29 mouse cellular contexts compared by ENCODE assay signal in the genomic region with DNA sequence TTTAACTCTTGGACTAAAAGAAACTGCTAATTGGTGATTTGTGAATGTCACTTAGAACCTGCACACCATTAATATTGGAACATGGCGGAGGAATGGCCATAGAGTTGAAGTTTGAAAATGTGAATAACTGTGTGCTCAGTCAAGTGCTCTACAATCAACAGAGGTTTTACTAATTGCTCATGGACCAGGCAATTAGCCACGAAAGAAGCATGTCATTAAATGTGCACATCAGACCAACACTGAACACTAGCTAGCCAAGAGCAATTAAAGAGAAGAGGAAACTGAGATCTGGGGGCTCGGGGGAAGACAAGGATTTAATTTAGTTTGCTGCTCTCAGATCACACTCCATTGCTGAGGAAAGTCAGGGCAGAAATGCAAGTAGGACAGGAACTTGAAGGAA.
A peak's percentile ranks its signal among the peaks of the same experiment; 100 is the strongest.
DNase-seq lines count a peak whose midpoint lies in the region; ATAC-seq lines count a peak whose summit lies in the region.
"Had no signal": no experiment of that assay in that cellular context is flagged by ENCODE, and none has a peak within 500 bp of the region (broad histone marks: within the 10 kb centered on the region; RNA-seq: fewer than 3 reads in every experiment).

No protein-coding gene starts in this region.

- H3K4me1 ChIP-seq in embryonic facial prominence, embryonic 14.5 days (ENCODE audit: control insufficient read depth, insufficient read depth, low read length), result no peaks in the 10 kb centered on the region
- H3K4me1 ChIP-seq in embryonic facial prominence, embryonic 10.5 days, result no peaks in the 10 kb centered on the region
- no peaks in the 10 kb centered on the region for H3K4me1 ChIP-seq in forebrain, embryonic 13.5 days
- no peaks in the 10 kb centered on the region for H3K4me1 ChIP-seq in forebrain, embryonic 15.5 days
- H3K4me1 ChIP-seq: embryonic facial prominence, embryonic 15.5 days; heart, embryonic 12.5 days; heart, embryonic 15.5 days; hindbrain, embryonic 10.5 days; hindbrain, embryonic 13.5 days; intestine, embryonic 15.5 days had no signal

- H3K27me3 ChIP-seq in embryonic facial prominence, embryonic 14.5 days (replicated peaks; ENCODE audit: control insufficient read depth, insufficient read depth, low read length), result no peaks in the 10 kb centered on the region
- H3K27me3 ChIP-seq in embryonic facial prominence, embryonic 10.5 days (replicated peaks; ENCODE audit: low read depth, poor library complexity, severe bottlenecking), result no peaks in the 10 kb centered on the region
- H3K27me3 ChIP-seq in forebrain, embryonic 13.5 days, result no peaks in the 10 kb centered on the region
- no peaks in the 10 kb centered on the region for H3K27me3 ChIP-seq in forebrain, embryonic 15.5 days
- H3K27me3 ChIP-seq: CH12.LX; embryonic facial prominence, embryonic 15.5 days; heart, embryonic 12.5 days; heart, embryonic 15.5 days; hindbrain, embryonic 13.5 days; intestine, embryonic 15.5 days had no signal

- no peaks in the 10 kb centered on the region for H3K9me3 ChIP-seq in embryonic facial prominence, embryonic 14.5 days (ENCODE audit: control insufficient read depth, low read length)
- H3K9me3 ChIP-seq in embryonic facial prominence, embryonic 10.5 days, result no peaks in the 10 kb centered on the region
- H3K9me3 ChIP-seq in forebrain, embryonic 13.5 days (replicated peaks), result no peaks in the 10 kb centered on the region
- no peaks in the 10 kb centered on the region for H3K9me3 ChIP-seq in forebrain, embryonic 15.5 days
- H3K9me3 ChIP-seq: embryonic facial prominence, embryonic 15.5 days; G1E; heart, embryonic 12.5 days; heart, embryonic 15.5 days; hindbrain, embryonic 10.5 days; hindbrain, embryonic 13.5 days; intestine, embryonic 15.5 days had no signal

- WGBS in embryonic facial prominence, embryonic 14.5 days, result 55% methylated on average over 3 of the region's 3 CpGs
- WGBS in embryonic facial prominence, embryonic 10.5 days, result 57% methylated on average over 3 of the region's 3 CpGs
- 40% methylated on average over 3 of the region's 3 CpGs for WGBS in forebrain, embryonic 13.5 days
- WGBS in forebrain, embryonic 15.5 days, result 15% methylated on average over 3 of the region's 3 CpGs

- no peaks in the 10 kb centered on the region for H3K36me3 ChIP-seq in embryonic facial prominence, embryonic 14.5 days (ENCODE audit: control insufficient read depth, insufficient read depth, low read length)
- H3K36me3 ChIP-seq in embryonic facial prominence, embryonic 10.5 days (replicated peaks), result no peaks in the 10 kb centered on the region
- no peaks in the 10 kb centered on the region for H3K36me3 ChIP-seq in forebrain, embryonic 13.5 days (ENCODE audit: poor library complexity, severe bottlenecking)
- no peaks in the 10 kb centered on the region for H3K36me3 ChIP-seq in forebrain, embryonic 15.5 days
- H3K36me3 ChIP-seq: embryonic facial prominence, embryonic 15.5 days; G1E; heart, embryonic 12.5 days; heart, embryonic 15.5 days; hindbrain, embryonic 10.5 days; hindbrain, embryonic 13.5 days; intestine, embryonic 15.5 days had no signal

- no peak overlapping the region for H3K4me3 ChIP-seq in embryonic facial prominence, embryonic 14.5 days (ENCODE audit: low read depth, low read length)
- no peak overlapping the region for H3K4me3 ChIP-seq in embryonic facial prominence, embryonic 10.5 days
- no peak overlapping the region for H3K4me3 ChIP-seq in forebrain, embryonic 13.5 days
- H3K4me3 ChIP-seq in forebrain, embryonic 15.5 days, result no peak overlapping the region
- H3K4me3 ChIP-seq: embryonic facial prominence, embryonic 15.5 days; heart, embryonic 12.5 days; heart, embryonic 15.5 days; hindbrain, embryonic 10.5 days; hindbrain, embryonic 13.5 days; intestine, embryonic 15.5 days had no signal

- ATAC-seq in embryonic facial prominence, embryonic 14.5 days (ENCODE audit: low read depth), result no peak
- peak; percentile 48; the same call in 1 of the 2 replicates for ATAC-seq in forebrain, embryonic 13.5 days
- no peak for ATAC-seq in forebrain, embryonic 15.5 days (replicated peaks)
- ATAC-seq: hindbrain, embryonic 16.5 days; intestine, embryonic 15.5 days had no signal

- H3K4me2 ChIP-seq in embryonic facial prominence, embryonic 14.5 days (ENCODE audit: low read depth, low read length), result no peak overlapping the region
- no peak overlapping the region for H3K4me2 ChIP-seq in forebrain, embryonic 13.5 days
- no peak overlapping the region for H3K4me2 ChIP-seq in forebrain, embryonic 15.5 days (replicated peaks)
- H3K4me2 ChIP-seq: embryonic facial prominence, embryonic 15.5 days; heart, embryonic 12.5 days; heart, embryonic 15.5 days; hindbrain, embryonic 13.5 days; intestine, embryonic 15.5 days had no signal

- no peak overlapping the region for H3K27ac ChIP-seq in embryonic facial prominence, embryonic 14.5 days (replicated peaks; ENCODE audit: low read depth, low read length)
- no peak overlapping the region for H3K27ac ChIP-seq in embryonic facial prominence, embryonic 10.5 days (replicated peaks)
- H3K27ac ChIP-seq in forebrain, embryonic 13.5 days, result no peak overlapping the region
- no peak overlapping the region for H3K27ac ChIP-seq in forebrain, embryonic 15.5 days (replicated peaks)
- H3K27ac ChIP-seq: embryonic facial prominence, embryonic 15.5 days; heart, embryonic 15.5 days; hindbrain, embryonic 10.5 days; hindbrain, embryonic 13.5 days; intestine, embryonic 15.5 days had no signal

- H3K9ac ChIP-seq in embryonic facial prominence, embryonic 14.5 days (ENCODE audit: low read depth, low read length), result no peak overlapping the region
- no peak overlapping the region for H3K9ac ChIP-seq in forebrain, embryonic 13.5 days
- no peak overlapping the region for H3K9ac ChIP-seq in forebrain, embryonic 15.5 days (replicated peaks)
- H3K9ac ChIP-seq: embryonic facial prominence, embryonic 15.5 days; heart, embryonic 12.5 days; heart, embryonic 15.5 days; hindbrain, embryonic 13.5 days; intestine, embryonic 15.5 days had no signal

- peak; percentile 4 for DNase-seq in embryonic facial prominence, embryonic 14.5 days (ENCODE audit: low spot score)
- no peak for DNase-seq in embryonic facial prominence, embryonic 10.5 days (ENCODE audit: low spot score)
- peak; percentile 47 for DNase-seq in Muller cell, postnatal 12 days (ENCODE audit: inconsistent ontology term)
- DNase-seq in retina, postnatal 1 day, result peak; percentile 80
- DNase-seq in right cerebral cortex, adult 18-20 months, result no peak
- no peak for DNase-seq in gastrocnemius, postnatal 4 days (ENCODE audit: low spot score in 2 of 2)
- DNase-seq: adrenal gland, adult 2 months; adrenal gland, postnatal 14 days; cerebellum, adult 11-12 months; cerebellum, adult 8-10 months; cerebellum, postnatal 10 days; cerebellum, postnatal 36 days; embryo, embryonic 11 days; gastrocnemius, postnatal 14 days; heart, adult 18-20 months; heart, postnatal 10 days; heart, postnatal 36 days; kidney, adult 11 months had no signal

Comparison
In these comparisons a context has a peak if more than half of its experiments do, and no peak if none do; other contexts are left out.
1. DNase-seq: peak in embryonic facial prominence, embryonic 14.5 days (single experiment), Muller cell, postnatal 12 days (single experiment) and retina, postnatal 1 day (single experiment); none in embryonic facial prominence, embryonic 10.5 days (single experiment), right cerebral cortex, adult 18-20 months (single experiment) and gastrocnemius, postnatal 4 days (0 of 2).